Mouse (Mus musculus) limb, embryonic 11.5 days (tissue): ENCODE measurements around the gene Arhgap40. TPM values are rescaled to one million over a fixed set of nuclear protein-coding genes. Genes with fewer than 3 reads are reported as not detected.

Experiments used
- polyA plus RNA-seq: library from polyadenylated mRNA; unstranded; fragments of >200 nt; fragmentation: Nextera tagmentation; extraction: Ambion mirVana; gene quantifications from 2 replicates; pipeline ENCODE4 v1.2.1, GENCODE M21; 2014

Gene Arhgap40
- polyA plus RNA-seq, 1 experiment from 2014 or later = not detected

Other genes starting within 250 kb of the Arhgap40 start
- 3.1 and 4.0 TPM in 2 replicates for gene Lbp, start 206.3 kb upstream of the Arhgap40 start, polyA plus RNA-seq
- 4.0 and 4.7 TPM in 2 replicates for gene Snhg11, start 137.2 kb upstream of the Arhgap40 start, polyA plus RNA-seq
- 19.3 and 21.6 TPM in 2 replicates for gene Ralgapb, start 102.9 kb upstream of the Arhgap40 start, polyA plus RNA-seq
- gene Adig, start 10.2 kb upstream of the Arhgap40 start, polyA plus RNA-seq = 0.35 TPM in 1 of 2 replicates, not detected in the other
- not detected in 2 replicates for gene Slc32a1, start 98.0 kb downstream of the Arhgap40 start, polyA plus RNA-seq
- gene Actr5, start 112.1 kb downstream of the Arhgap40 start, polyA plus RNA-seq = 16.4 and 20.6 TPM in 2 replicates
- 4.1 and 4.6 TPM in 2 replicates for gene Ppp1r16b, start 152.6 kb downstream of the Arhgap40 start, polyA plus RNA-seq